Mouse (Mus musculus) left cerebral cortex, postnatal 10 days (tissue): ENCODE measurements around the gene Wdhd1. TPM values are rescaled to one million over a fixed set of nuclear protein-coding genes. Genes with fewer than 3 reads are reported as not detected.

Source experiments
- DNase-seq, 2 experiments: peaks; one replicate each; pipeline ENCODE4 v3.0.0; 2021 to 2022; ENCODE audit warnings: low spot score in 2 of 2, mixed read lengths in 1 of 2; ENCODE audit errors: extremely low spot score in 1 of 2
- intact Hi-C: fragments of 180-260 bp; cut with DNase I; formaldehyde crosslinking; loops from one replicate; pipeline ENCODE4 v1.15.1; 2025
- total RNA-seq, 2 experiments: library from RNA; stranded (reverse); gene quantifications; 2 replicates each; pipeline ENCODE4 v1.2.3; 2021

Gene Wdhd1
- total RNA-seq, 2 experiments from 2014 or later = 6.1 to 6.3 TPM

GRCm38 (mm10) chr14:47196711-47197110 lies 79.9 kb downstream of the Wdhd1 start:
- no peak for DNase-seq
- intact Hi-C loops = no loop called here

DNA sequence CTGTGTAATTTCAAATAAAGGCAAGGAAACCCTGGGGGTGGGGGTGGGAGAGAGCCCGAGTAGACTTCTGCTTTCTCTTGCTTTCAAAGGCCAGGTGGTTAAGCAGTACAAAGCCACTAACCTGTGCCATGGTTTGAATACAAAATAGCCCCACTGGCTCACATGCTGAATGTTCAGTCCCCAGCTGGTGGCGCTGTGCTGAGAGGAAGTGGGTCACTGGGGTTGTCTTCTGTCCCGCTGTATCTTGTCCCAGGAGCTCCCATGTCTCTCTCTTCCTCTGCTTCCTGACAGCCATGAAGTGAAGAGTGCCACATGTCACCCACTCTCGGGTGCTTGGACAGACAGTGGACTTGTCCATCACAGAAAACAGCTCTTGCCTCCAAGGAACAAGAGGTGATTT lies 82.6 kb downstream of the Wdhd1 start:
- intact Hi-C loops = no loop called here
- DNase-seq = no peak

GRCm38 (mm10) chr14:47193506-47193905 lies 83.2 kb downstream of the Wdhd1 start:
- intact Hi-C loops = no loop called here
- DNase-seq = no peak

DNA sequence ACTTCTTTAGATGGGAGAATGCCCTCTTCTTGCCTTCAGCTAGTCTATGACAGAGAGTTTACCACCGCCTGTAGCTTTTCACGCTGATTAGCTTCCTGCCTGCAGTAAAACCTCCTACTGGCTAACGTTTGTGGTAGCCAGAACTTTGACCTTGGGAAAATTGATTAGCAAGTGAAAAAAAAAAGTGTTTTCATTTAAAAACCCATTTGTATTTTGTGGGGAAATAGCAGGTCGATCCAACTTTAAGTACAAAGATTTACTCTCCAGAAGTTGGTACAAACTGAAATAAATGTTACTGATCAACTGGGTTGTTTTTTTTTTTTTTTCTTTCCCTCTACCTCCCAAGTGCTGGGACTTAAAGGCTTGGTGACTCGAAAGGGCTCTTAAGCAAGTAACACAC lies 84.8 kb downstream of the Wdhd1 start:
- intact Hi-C loops = no loop called here
- DNase-seq = no peak

Other genes with a start within 250 kb of the Wdhd1 start
- gene Gch1, start 87.4 kb downstream of the Wdhd1 start, total RNA-seq = 1 to 10 TPM; 1.1 to 1.4 TPM
- 1 to 10 TPM; 9.2 to 9.8 TPM for gene Socs4, start 74 bp upstream of the Wdhd1 start, total RNA-seq
- gene Mapk1ip1l, start 21.4 kb upstream of the Wdhd1 start, total RNA-seq = 10 to 100 TPM; 72.3 to 73.8 TPM
- 1 to 10 TPM in 1 of 2 experiments, under 1 TPM in 1; 0.55 to 1.7 TPM for gene Lgals3, start 90.9 kb upstream of the Wdhd1 start, total RNA-seq
- gene Dlgap5, start 141.6 kb upstream of the Wdhd1 start, total RNA-seq = 1 to 10 TPM; 1.6 to 1.7 TPM
- gene Fbxo34, start 173.6 kb upstream of the Wdhd1 start, total RNA-seq = 10 to 100 TPM; 59.1 to 61.7 TPM